Comparison of ENCODE assay signal across 9 mouse cellular contexts in genomic region chr12:112823221-112823620, GRCm38 (mm10). TPM values are rescaled to one million over a fixed set of nuclear protein-coding genes. Genes with fewer than 3 reads are reported as not detected.
DNase-seq lines count a peak whose midpoint lies in the region; ATAC-seq and TF ChIP-seq lines count a peak whose summit lies in the region.
"Had no signal": no experiment of that assay in that cellular context is flagged by ENCODE, and none has a peak within 500 bp of the region (broad histone marks: within the 10 kb centered on the region; RNA-seq: fewer than 3 reads in every experiment).

No protein-coding gene starts in this region.

- no peaks in the 10 kb centered on the region for H3K27me3 ChIP-seq in heart, embryonic 14.5 days (ENCODE audit: control insufficient read depth, insufficient read depth, low read length)
- H3K27me3 ChIP-seq in E14TG2a.4 (ENCODE audit: insufficient read depth, low read length), result no peaks in the 10 kb centered on the region
- no peaks in the 10 kb centered on the region for H3K27me3 ChIP-seq in intestine, embryonic 16.5 days (replicated peaks; ENCODE audit: control insufficient read depth, insufficient read depth, low read length)
- no peaks in the 10 kb centered on the region for H3K27me3 ChIP-seq in splenic B cell, adult 2 months (ENCODE audit: control insufficient read depth, insufficient read depth, low read length, poor library complexity, severe bottlenecking)
- H3K27me3 ChIP-seq: midbrain, embryonic 12.5 days had no signal

- H3K36me3 ChIP-seq in heart, embryonic 14.5 days (ENCODE audit: control insufficient read depth, insufficient read depth, low read length), result peaks cover 80% of the 10 kb centered on the region
- H3K36me3 ChIP-seq in E14TG2a.4 (ENCODE audit: insufficient read depth, low read length), result peaks cover 96% of the 10 kb centered on the region
- H3K36me3 ChIP-seq in intestine, embryonic 16.5 days (ENCODE audit: control insufficient read depth, insufficient read depth, low read length), result peaks cover 10% of the 10 kb centered on the region
- H3K36me3 ChIP-seq in splenic B cell, adult 2 months (ENCODE audit: control insufficient read depth, insufficient read depth, low read length, poor library complexity, severe bottlenecking), result peaks cover 10% of the 10 kb centered on the region; the same call in 1 of the 2 replicates

- H3K4me2 ChIP-seq in heart, embryonic 14.5 days (ENCODE audit: low read length), result no peak overlapping the region
- H3K4me2 ChIP-seq in intestine, embryonic 16.5 days (ENCODE audit: low read depth, low read length), result no peak overlapping the region
- H3K4me2 ChIP-seq: midbrain, embryonic 12.5 days had no signal

- H3K9me3 ChIP-seq in heart, embryonic 14.5 days (ENCODE audit: control insufficient read depth, low read length), result no peaks in the 10 kb centered on the region
- no peaks in the 10 kb centered on the region for H3K9me3 ChIP-seq in E14TG2a.4 (ENCODE audit: low read length)
- no peaks in the 10 kb centered on the region for H3K9me3 ChIP-seq in intestine, embryonic 16.5 days (ENCODE audit: control insufficient read depth, low read length)
- H3K9me3 ChIP-seq: midbrain, embryonic 12.5 days had no signal

- no peak for TF ChIP-seq CTCF in E14TG2a.4 (conservative IDR thresholded peaks at IDR 0.05; ENCODE audit: low read length)

- ATAC-seq in heart, embryonic 14.5 days (ENCODE audit: insufficient number of reproducible peaks, insufficient read depth, low FRiP score, low read depth), result no peak
- ATAC-seq in intestine, embryonic 16.5 days, result no peak

- no peak overlapping the region for H3K4me3 ChIP-seq in heart, embryonic 14.5 days (ENCODE audit: control insufficient read depth in 1 of 2, insufficient read depth in 1 of 2, low read depth in 1 of 2, low read length in 2 of 2)
- peak overlapping the region; percentile 6; the same call in 1 of the 2 replicates for H3K4me3 ChIP-seq in E14TG2a.4 (replicated peaks; ENCODE audit: low read length)
- H3K4me3 ChIP-seq in intestine, embryonic 16.5 days (ENCODE audit: low read length), result no peak overlapping the region
- H3K4me3 ChIP-seq: midbrain, embryonic 12.5 days had no signal

- H3K4me1 ChIP-seq in heart, embryonic 14.5 days (ENCODE audit: control insufficient read depth in 2 of 2, insufficient read depth in 2 of 2, low read length in 2 of 2), result peaks cover 30 to 61% of the 10 kb centered on the region in 2 experiments
- peaks cover 99% of the 10 kb centered on the region for H3K4me1 ChIP-seq in E14TG2a.4 (replicated peaks; ENCODE audit: low read depth, low read length)
- peaks cover 51% of the 10 kb centered on the region for H3K4me1 ChIP-seq in intestine, embryonic 16.5 days (ENCODE audit: control insufficient read depth, insufficient read depth, low read length)

- DNase-seq in heart, postnatal 14 days, result no peak
- DNase-seq in splenic B cell, adult 2 months (ENCODE audit: low read depth, low spot score), result peak; percentile 55
- no peak for DNase-seq in cerebellum, postnatal 10 days
- DNase-seq in gastrocnemius, postnatal 25 days, result no peak
- DNase-seq in urinary bladder, adult 18-20 months (ENCODE audit: low spot score in 2 of 2), result no peak

- H3K27ac ChIP-seq in heart, embryonic 14.5 days (replicated peaks in 1 of 2; ENCODE audit: control insufficient read depth in 1 of 2, insufficient read depth in 1 of 2, low read depth in 2 of 2, low read length in 2 of 2), result peak overlapping the region; percentile 21 to 24; a peak in 3 of 4 replicates
- peak overlapping the region; percentile 26; the same call in 1 of the 2 replicates for H3K27ac ChIP-seq in intestine, embryonic 16.5 days (ENCODE audit: low read length)
- H3K27ac ChIP-seq: midbrain, embryonic 12.5 days had no signal

- H3K9ac ChIP-seq in heart, embryonic 14.5 days (ENCODE audit: low read length), result peak overlapping the region; percentile 45
- H3K9ac ChIP-seq in intestine, embryonic 16.5 days (ENCODE audit: low read depth, low read length), result no peak overlapping the region
- H3K9ac ChIP-seq: midbrain, embryonic 12.5 days had no signal

- intact Hi-C loops in heart, postnatal 14 days (cut with DNase I), result no loop called here

- WGBS in heart, embryonic 14.5 days, result 57% methylated on average over 4 of the region's 4 CpGs
- WGBS in intestine, embryonic 16.5 days, result 56% methylated on average over 4 of the region's 4 CpGs

RNA-seq across cellular contexts. Expression of gene Cdca4, which starts 6.0 kb away (rescaled TPM):
- 40.4 and 42.0 TPM in 2 replicates for polyA plus RNA-seq in heart, embryonic 14.5 days (2014; fragmentation: Nextera tagmentation; extraction: Ambion mirVana)
- total RNA-seq in heart, postnatal 14 days (2021), result 10 to 100 TPM in 1 of 2 experiments, 1 to 10 TPM in 1; 7.8 to 12.1 TPM
- polyA plus RNA-seq in intestine, embryonic 16.5 days (2015; fragmentation: Nextera tagmentation; extraction: Ambion mirVana), result 69.2 and 79.6 TPM in 2 replicates
- 1 to 10 TPM; 3.4 to 3.5 TPM for total RNA-seq in gastrocnemius, postnatal 25 days (2021)

RNA-seq across cellular contexts. Expression of gene Clba1, which starts 14.5 kb away (rescaled TPM):
- polyA plus RNA-seq in heart, embryonic 14.5 days (2014; fragmentation: Nextera tagmentation; extraction: Ambion mirVana), result 7.1 and 7.9 TPM in 2 replicates
- total RNA-seq in heart, postnatal 14 days (2021), result 1 to 10 TPM; 1.9 to 2.2 TPM
- 3.4 and 4.1 TPM in 2 replicates for polyA plus RNA-seq in intestine, embryonic 16.5 days (2015; fragmentation: Nextera tagmentation; extraction: Ambion mirVana)
- total RNA-seq in gastrocnemius, postnatal 25 days (2021), result under 1 TPM; 0.46 to 0.96 TPM

RNA-seq across cellular contexts. Expression of gene Ahnak2, which starts 20.8 kb away (rescaled TPM):
- polyA plus RNA-seq in heart, embryonic 14.5 days (2014; fragmentation: Nextera tagmentation; extraction: Ambion mirVana), result 1.9 and 3.1 TPM in 2 replicates
- total RNA-seq in heart, postnatal 14 days (2021), result 10 to 100 TPM; 14.5 to 19.5 TPM
- polyA plus RNA-seq in intestine, embryonic 16.5 days (2015; fragmentation: Nextera tagmentation; extraction: Ambion mirVana), result 2.3 and 2.8 TPM in 2 replicates
- total RNA-seq in gastrocnemius, postnatal 25 days (2021), result 10 to 100 TPM in 1 of 2 experiments, 1 to 10 TPM in 1; 4.9 to 11.8 TPM

RNA-seq across cellular contexts. Expression of gene Gpr132, which starts 44.8 kb away (rescaled TPM):
- polyA plus RNA-seq in heart, embryonic 14.5 days (2014; fragmentation: Nextera tagmentation; extraction: Ambion mirVana), result 0.08 and 0.15 TPM in 2 replicates
- 1 to 10 TPM in 1 of 2 experiments, under 1 TPM in 1; 0.22 to 2.0 TPM for total RNA-seq in heart, postnatal 14 days (2021)
- polyA plus RNA-seq in intestine, embryonic 16.5 days (2015; fragmentation: Nextera tagmentation; extraction: Ambion mirVana), result 0.40 and 0.48 TPM in 2 replicates
- total RNA-seq in gastrocnemius, postnatal 25 days (2021), result under 1 TPM in 1 of 2 experiments, not detected in 1; 0.11 TPM
- polyA plus RNA-seq: midbrain, embryonic 12.5 days had no signal
